Mouse (Mus musculus) stomach, embryonic 14.5 days (tissue): ENCODE data around the gene Hivep2. TPM values are rescaled to one million over a fixed set of nuclear protein-coding genes. Genes with fewer than 3 reads are reported as not detected.

ENCODE experiments used
- ATAC-seq: fragments of 200-750 bp; cut with Nextera tagmentation; 2 replicates; pipeline ENCODE4 v1.8.0; 2017; ENCODE audit warnings: low read depth, moderate TSS enrichment; ENCODE audit not compliant: insufficient number of reproducible peaks, insufficient read depth, low FRiP score
- H3K27ac ChIP-seq: fragments of 300-500 bp; sonication (generic); 2 replicates; pipeline ENCODE4 v1.5.1; 2014; ENCODE audit warnings: mild to moderate bottlenecking, low read length, moderate library complexity, mixed read lengths
- H3K27me3 ChIP-seq: fragments of 300-500 bp; sonication (generic); 2 replicates; pipeline ENCODE4 v1.6.1; 2014; ENCODE audit warnings: low read length, control low read depth, mixed read lengths; ENCODE audit not compliant: control insufficient read depth, insufficient read depth
- H3K36me3 ChIP-seq: fragments of 300-500 bp; sonication (generic); 2 replicates; pipeline ENCODE4 v1.6.1; 2014; ENCODE audit warnings: mild to moderate bottlenecking, control low read depth, low read length, moderate library complexity, mixed read lengths; ENCODE audit not compliant: control insufficient read depth, insufficient read depth
- H3K4me1 ChIP-seq: fragments of 300-500 bp; sonication (generic); 2 replicates; pipeline ENCODE4 v1.6.1; 2014; ENCODE audit warnings: low read length, control low read depth, mixed read lengths; ENCODE audit not compliant: control insufficient read depth, insufficient read depth
- H3K4me2 ChIP-seq: fragments of 300-500 bp; sonication (generic); replicated peaks from 2 replicates; pipeline ENCODE4 v1.6.1; 2014; ENCODE audit warnings: low read depth, low read length, control low read depth
- H3K4me3 ChIP-seq: fragments of 300-500 bp; sonication (generic); 2 replicates; pipeline ENCODE4 v1.5.1; 2014; ENCODE audit warnings: low read depth, low read length, control low read depth
- H3K9ac ChIP-seq: fragments of 300-500 bp; sonication (generic); replicated peaks from 2 replicates; pipeline ENCODE4 v1.6.1; 2014; ENCODE audit warnings: low read depth, mild to moderate bottlenecking, control low read depth, low read length, moderate library complexity, mixed read lengths
- H3K9me3 ChIP-seq: fragments of 300-500 bp; sonication (generic); 2 replicates; pipeline ENCODE4 v1.6.1; 2016; ENCODE audit warnings: low read depth, low read length, control low read depth; ENCODE audit not compliant: control insufficient read depth
- WGBS: fragments of 180-500 bp; shearing (Covaris S2); extraction: QIAGEN DNeasy Blood & Tissue Kit; methylation state at CpG from one replicate; pipeline ENCODE4 v1.1.7; 2014; 5-methylcytosine and 5-hydroxymethylcytosine counted together
- polyA plus RNA-seq: library from polyadenylated mRNA; unstranded; fragments of >200 nt; fragmentation: Nextera tagmentation; extraction: Ambion mirVana; gene quantifications from 2 replicates; pipeline ENCODE4 v1.2.1, GENCODE M21; 2014

Gene Hivep2
- polyA plus RNA-seq, 1 experiment from 2014 or later, result 10.6 TPM

DNA sequence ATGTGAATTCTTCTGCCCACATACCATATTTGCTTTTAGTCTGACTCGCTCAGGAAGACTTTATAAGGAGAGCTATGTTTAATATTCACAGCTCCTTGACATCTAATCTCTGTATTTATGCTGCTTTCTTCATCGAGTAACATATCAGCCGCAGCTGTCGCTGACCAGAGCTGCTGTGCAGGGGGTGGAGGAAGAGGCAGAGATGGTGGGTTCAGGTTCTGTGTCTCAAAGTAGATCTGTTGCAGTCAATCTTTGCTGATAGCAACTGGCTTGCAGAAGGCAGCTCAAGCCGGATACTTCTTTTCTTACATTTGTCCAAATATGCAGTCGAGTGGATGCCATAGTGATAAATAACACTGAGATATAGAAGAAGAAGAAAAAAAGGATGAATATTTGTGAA, 70.6 kb downstream of the Hivep2 start:
- H3K4me3 ChIP-seq, result no peak overlapping the region
- 56% methylated on average over 6 of the region's 6 CpGs for WGBS
- no peak overlapping the region for H3K27ac ChIP-seq
- no peak overlapping the region for H3K9ac ChIP-seq
- H3K4me2 ChIP-seq, result no peak overlapping the region
- no peak for ATAC-seq
- no peaks in the 10 kb centered on the region for H3K36me3 ChIP-seq
- H3K9me3 ChIP-seq, result no peaks in the 10 kb centered on the region
- H3K27me3 ChIP-seq, result no peaks in the 10 kb centered on the region
- H3K4me1 ChIP-seq, result no peaks in the 10 kb centered on the region

GRCm38 (mm10) chr10:14037977-14038489, 72.2 kb downstream of the Hivep2 start:
- Histone ChIP-seq H3K4me1 (no peaks in the 10 kb centered on the region), H3K9me3 (no peaks in the 10 kb centered on the region), H3K9ac (no peak overlapping the region), H3K36me3 (no peaks in the 10 kb centered on the region), H3K4me3 (no peak overlapping the region), H3K27me3 (no peaks in the 10 kb centered on the region), H3K4me2 (no peak overlapping the region), H3K27ac (no peak overlapping the region)
- ATAC-seq, result no peak
- 89% methylated on average over 7 of the region's 7 CpGs for WGBS

- Histone ChIP-seq H3K4me1 (no peaks in the 10 kb centered on the region), H3K4me3 (no peak overlapping the region), H3K27ac (no peak overlapping the region), H3K36me3 (no peaks in the 10 kb centered on the region), H3K4me2 (no peak overlapping the region), H3K27me3 (no peaks in the 10 kb centered on the region), H3K9ac (no peak overlapping the region), H3K9me3 (no peaks in the 10 kb centered on the region)
- WGBS, result 77% methylated on average over 9 of the region's 9 CpGs
- ATAC-seq, result no peak
Measured at GRCm38 (mm10) chr10:14040716-14041470, 75.0 kb downstream of the Hivep2 start.

- no peaks in the 10 kb centered on the region for H3K36me3 ChIP-seq
- no peak overlapping the region for H3K4me3 ChIP-seq
- no peak for ATAC-seq
- H3K27ac ChIP-seq, result no peak overlapping the region
- no peaks in the 10 kb centered on the region for H3K27me3 ChIP-seq
- no peak overlapping the region for H3K9ac ChIP-seq
- no peaks in the 10 kb centered on the region for H3K9me3 ChIP-seq
- no peak overlapping the region for H3K4me2 ChIP-seq
- WGBS, result 60% methylated on average over 5 of the region's 5 CpGs
- H3K4me1 ChIP-seq, result no peaks in the 10 kb centered on the region
Measured at GRCm38 (mm10) chr10:14041606-14042005, 75.7 kb downstream of the Hivep2 start.

DNA sequence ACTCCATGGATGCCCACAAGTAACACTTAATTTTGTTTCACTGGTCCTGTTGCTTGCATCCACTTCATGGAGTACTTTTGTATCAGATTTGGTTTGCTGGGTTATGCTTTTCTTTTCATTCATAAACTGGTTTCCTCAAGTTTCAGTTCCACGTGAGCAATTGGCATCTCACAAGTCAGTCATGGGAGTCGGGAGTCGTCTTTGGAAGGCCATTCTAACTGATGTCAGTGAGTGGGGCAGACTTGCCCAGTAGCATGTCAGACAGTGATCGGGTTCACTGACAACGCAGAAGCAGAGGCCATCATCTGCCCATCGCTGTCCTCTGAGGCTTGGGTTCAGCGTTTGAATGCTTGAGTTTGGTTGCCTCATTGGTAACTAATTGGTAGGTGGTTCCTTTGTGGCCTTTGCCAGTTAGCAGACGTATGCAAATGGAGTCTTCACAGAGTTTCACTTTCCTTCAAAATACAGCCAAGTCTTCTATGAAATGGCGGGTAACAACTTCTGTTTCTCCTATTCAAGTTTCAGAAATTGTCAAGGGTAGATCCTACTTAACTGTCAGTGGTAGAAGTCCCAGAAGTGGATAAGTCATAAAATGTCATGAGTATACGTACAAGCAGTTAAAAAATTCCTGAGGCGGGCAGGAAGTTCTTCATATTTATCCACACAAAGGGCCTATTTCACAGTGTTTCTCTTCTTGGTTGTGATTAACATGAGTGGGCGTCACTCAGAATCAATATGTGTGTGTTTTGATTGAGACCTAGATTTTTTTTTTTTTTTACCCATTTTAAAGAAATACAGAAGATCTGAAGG, 76.9 kb downstream of the Hivep2 start:
- no peak for ATAC-seq
- 82% methylated on average over 12 of the region's 12 CpGs for WGBS
- H3K4me3 ChIP-seq, result no peak overlapping the region
- H3K9ac ChIP-seq, result no peak overlapping the region
- no peaks in the 10 kb centered on the region for H3K9me3 ChIP-seq
- no peak overlapping the region for H3K4me2 ChIP-seq
- H3K27ac ChIP-seq, result no peak overlapping the region
- peaks cover 4% of the 10 kb centered on the region; the same call in 1 of the 2 replicates for H3K4me1 ChIP-seq
- H3K27me3 ChIP-seq, result no peaks in the 10 kb centered on the region
- H3K36me3 ChIP-seq, result no peaks in the 10 kb centered on the region

- Histone ChIP-seq H3K36me3 (no peaks in the 10 kb centered on the region), H3K4me1 (peaks cover 10% of the 10 kb centered on the region), H3K27me3 (no peaks in the 10 kb centered on the region), H3K9me3 (no peaks in the 10 kb centered on the region), H3K9ac (no peak overlapping the region), H3K4me2 (no peak overlapping the region), H3K27ac (no peak overlapping the region), H3K4me3 (no peak overlapping the region)
- no peak for ATAC-seq
- 93% methylated on average over 4 of the region's 4 CpGs for WGBS
Measured at GRCm38 (mm10) chr10:14043349-14043710, 77.5 kb downstream of the Hivep2 start.

- Histone ChIP-seq H3K27me3 (no peaks in the 10 kb centered on the region), H3K4me1 (peaks cover 11% of the 10 kb centered on the region), H3K4me2 (no peak overlapping the region), H3K4me3 (no peak overlapping the region), H3K9me3 (no peaks in the 10 kb centered on the region), H3K9ac (no peak overlapping the region), H3K36me3 (no peaks in the 10 kb centered on the region), H3K27ac (no peak overlapping the region)
- no peak for ATAC-seq
- 56% methylated on average over 14 of the region's 14 CpGs for WGBS
Measured at GRCm38 (mm10) chr10:14044046-14044782, 78.3 kb downstream of the Hivep2 start.

GRCm38 (mm10) chr10:14044783-14045392, 79.0 kb downstream of the Hivep2 start:
- ATAC-seq, result no peak

More at GRCm38 (mm10) chr10:14044783-14045392, 79.0 kb downstream of the Hivep2 start:
- Histone ChIP-seq H3K36me3 (no peaks in the 10 kb centered on the region), H3K4me2 (no peak overlapping the region), H3K9ac (no peak overlapping the region), H3K27me3 (no peaks in the 10 kb centered on the region), H3K4me1 (peaks cover 11% of the 10 kb centered on the region), H3K27ac (no peak overlapping the region), H3K9me3 (no peaks in the 10 kb centered on the region), H3K4me3 (no peak overlapping the region)
- 76% methylated on average over 5 of the region's 5 CpGs for WGBS
